Mouse (Mus musculus): ENCODE results near the gene Gm20388.

DNA sequence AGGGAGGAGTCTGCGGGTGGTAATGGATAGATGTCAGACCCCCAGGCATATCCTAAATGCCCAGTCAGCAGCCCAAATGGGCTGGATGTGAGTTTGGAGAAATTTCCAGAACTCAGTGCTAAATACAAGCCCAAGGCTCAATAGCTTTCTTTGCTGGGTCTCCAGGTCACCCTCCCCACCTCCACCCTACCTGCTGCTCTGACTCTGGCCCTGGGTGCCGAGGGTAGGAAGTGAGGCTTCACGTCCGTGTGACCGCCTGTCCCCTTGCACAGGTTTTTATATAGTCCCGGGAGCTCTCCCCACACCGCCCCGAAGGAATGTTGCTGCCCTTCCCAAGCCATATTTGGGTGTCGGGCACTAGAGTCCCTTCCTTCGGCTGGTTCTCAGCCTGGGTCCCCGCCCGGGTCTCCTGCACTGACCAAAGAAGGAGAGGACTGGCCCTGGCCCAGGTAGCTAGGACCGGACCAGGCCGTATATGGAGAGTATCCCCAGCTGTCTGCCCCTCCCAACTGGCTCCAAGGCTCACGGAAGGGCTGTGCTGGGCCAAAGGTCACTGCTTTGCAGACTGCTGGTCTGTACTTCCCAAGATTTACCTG lies 3984.0 kb downstream of the Gm20388 start, which contains the start of gene Acta1:
- TF ChIP-seq CTCF (IDR thresholded peaks at IDR 0.05; ENCODE audit: borderline replicate concordance, extremely low read depth, insufficient read depth, insufficient read length) = no peak
- no peak for TF ChIP-seq POLR2A (IDR thresholded peaks at IDR 0.05; ENCODE audit: borderline replicate concordance, extremely low read depth, insufficient read depth, insufficient read length, poor library complexity, severe bottlenecking)

Measured in brain, embryonic 14.5 days (tissue).